Mouse (Mus musculus) heart, postnatal 36 days (tissue): ENCODE measurements at regions not wholly inside any gene's neighbourhood (a gene's known extent, or its start where the extent isn't known, plus 50 kb on each side); places are given as distances from the start of the nearest gene placed in this dataset.

Experiments
- DNase-seq, 2 experiments: peaks; one replicate each; pipeline ENCODE4 v3.0.0; 2021 to 2022
- intact Hi-C: fragments of 180-260 bp; cut with DNase I; formaldehyde crosslinking; loops from one replicate; pipeline ENCODE4 v1.15.1; 2025

- DNase-seq, result no peak
- intact Hi-C loops, result no loop called here
Observed at GRCm38 (mm10) chr4:97132650-97133049, 50.3 kb downstream of the Gm10192 start.

- DNase-seq, result peak in 1 of 2 experiments; percentile 2
- intact Hi-C loops, result no loop called here
Observed at GRCm38 (mm10) chr4:97127780-97128179, 55.2 kb downstream of the Gm10192 start.

- no peak for DNase-seq
- intact Hi-C loops, result no loop called here
Observed at GRCm38 (mm10) chr4:97123861-97124260, 59.1 kb downstream of the Gm10192 start.

- intact Hi-C loops, result no loop called here
- no peak for DNase-seq
Observed at GRCm38 (mm10) chr4:97121952-97122351, 61.0 kb downstream of the Gm10192 start.

DNA sequence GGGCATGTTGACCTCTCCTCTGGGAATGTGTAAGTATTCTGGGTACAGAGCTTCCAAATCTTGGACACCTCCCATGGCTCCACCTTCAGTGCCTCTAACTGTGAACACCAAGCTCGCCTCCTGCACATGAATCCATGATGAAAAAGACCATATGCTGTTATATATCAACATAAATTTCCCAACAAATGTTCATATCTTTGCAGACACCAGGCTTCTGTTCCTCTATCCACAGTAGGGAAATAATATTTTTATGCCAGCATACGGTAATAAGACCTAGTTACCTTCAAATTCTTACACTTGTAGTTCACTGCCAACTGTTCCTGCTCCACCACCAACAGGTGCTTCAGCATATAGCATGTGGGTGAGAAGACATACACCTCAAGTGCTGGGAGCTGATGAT lies 63.5 kb downstream of the Gm10192 start:
- DNase-seq, result no peak
- intact Hi-C loops, result no loop called here

DNA sequence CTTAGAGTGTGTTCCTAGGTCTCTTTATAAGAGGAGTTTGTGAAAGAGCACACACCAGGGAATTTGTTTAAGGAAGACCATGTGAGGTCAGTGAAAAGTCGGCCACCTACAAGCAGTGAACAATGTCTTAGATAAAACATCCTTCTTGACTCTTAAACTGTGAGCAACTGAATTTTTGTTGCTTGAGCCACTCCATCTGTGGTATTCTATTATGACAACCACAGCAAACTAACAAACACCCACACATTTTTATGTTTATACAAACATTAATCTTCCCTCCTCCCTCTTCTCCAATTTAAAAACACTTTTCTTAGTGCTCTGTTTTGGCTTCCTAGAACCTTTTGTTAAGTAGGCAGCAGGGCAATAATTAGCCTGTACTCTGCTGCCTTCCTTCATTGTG lies 66.0 kb downstream of the Gm10192 start:
- intact Hi-C loops, result no loop called here
- DNase-seq, result no peak

GRCm38 (mm10) chr4:97102752-97103052 lies 80.3 kb downstream of the Gm10192 start:
- intact Hi-C loops, result no loop called here
- no peak for DNase-seq

DNA sequence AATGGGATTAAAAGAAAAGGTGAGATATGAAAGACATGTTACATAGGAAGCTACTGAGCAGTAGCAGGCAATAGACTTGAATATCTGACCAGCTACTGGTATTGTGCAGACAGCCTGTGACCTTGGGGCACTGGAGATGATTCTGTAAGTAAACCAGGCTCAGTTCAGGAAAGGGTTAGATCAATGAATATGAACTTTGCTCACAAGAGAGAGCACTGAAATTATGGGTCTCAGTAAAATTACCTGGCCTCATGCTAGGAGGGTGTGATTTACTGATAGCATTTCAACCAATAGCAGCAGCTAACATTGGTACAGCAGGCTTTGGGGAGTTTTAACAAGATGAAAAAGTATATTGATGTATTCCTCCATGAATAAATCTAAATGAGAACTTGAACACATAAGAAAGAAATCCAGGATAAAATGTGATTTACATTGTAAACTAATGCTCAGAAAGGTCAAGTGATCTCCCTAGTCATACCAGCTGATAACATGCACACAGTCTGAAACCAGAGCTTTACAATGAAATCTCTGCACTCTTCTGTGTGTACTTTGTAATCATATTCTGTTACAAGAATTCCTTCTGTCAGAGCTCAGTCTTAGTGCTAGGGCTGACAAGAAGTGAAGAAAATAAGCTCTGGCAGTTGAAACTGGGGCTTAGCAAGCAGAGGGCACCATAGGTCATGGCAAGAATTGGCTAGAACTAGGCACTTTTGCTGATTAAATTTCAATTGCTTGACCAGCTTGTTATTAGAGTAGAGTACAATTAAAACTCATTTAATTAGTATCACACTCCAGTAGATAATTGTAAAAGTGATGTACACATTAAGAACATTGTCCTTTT lies 80.8 kb downstream of the Gm10192 start:
- DNase-seq, result no peak
- intact Hi-C loops, result no loop called here

DNA sequence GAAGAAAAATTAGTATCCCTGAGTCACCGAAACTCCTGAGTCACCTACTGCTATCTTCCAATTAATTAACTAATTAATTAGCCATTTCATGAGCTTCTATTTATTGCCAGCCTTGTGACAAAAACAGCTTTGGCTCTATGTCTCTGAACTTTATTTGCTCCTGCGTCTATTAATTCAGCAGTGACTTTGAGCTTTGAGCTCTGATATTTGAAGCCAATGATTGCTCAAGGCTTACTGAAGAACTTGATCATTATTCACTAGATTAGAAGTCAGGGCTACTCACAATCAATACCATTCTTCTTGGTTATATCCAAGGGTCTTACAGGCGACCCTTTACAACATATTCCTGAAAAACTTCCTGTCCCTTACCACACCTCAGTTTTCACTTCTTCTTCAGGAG lies 83.2 kb downstream of the Gm10192 start:
- intact Hi-C loops, result no loop called here

DNA sequence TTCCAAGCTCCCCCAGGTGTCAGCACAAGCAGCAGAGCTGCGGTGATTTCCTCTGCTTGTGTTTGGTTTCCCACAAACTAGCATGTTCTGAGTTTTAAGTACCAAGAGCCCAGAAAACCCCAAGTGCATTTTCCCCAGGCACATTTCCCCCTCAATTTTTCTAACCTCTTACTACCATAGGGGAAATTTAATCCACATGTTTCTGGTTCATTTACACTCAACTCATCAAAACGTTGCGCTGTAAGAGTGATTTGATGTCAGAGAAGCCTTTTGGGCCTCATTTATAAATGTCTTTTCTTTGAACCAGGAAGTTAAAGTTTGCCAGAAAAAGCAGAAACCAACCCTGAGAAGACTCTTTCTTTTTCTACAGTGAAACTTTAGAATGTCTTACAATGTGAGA lies 89.4 kb downstream of the Gm10192 start:
- DNase-seq, result no peak

More for the DNA sequence above, 83.2 kb downstream of the Gm10192 start:
- DNase-seq, result no peak

GRCm38 (mm10) chr4:97050735-97051134 lies 132.2 kb downstream of the Gm10192 start:
- intact Hi-C loops, result no loop called here
- DNase-seq, result no peak

More for the DNA sequence above, 89.4 kb downstream of the Gm10192 start:
- intact Hi-C loops, result no loop called here

DNA sequence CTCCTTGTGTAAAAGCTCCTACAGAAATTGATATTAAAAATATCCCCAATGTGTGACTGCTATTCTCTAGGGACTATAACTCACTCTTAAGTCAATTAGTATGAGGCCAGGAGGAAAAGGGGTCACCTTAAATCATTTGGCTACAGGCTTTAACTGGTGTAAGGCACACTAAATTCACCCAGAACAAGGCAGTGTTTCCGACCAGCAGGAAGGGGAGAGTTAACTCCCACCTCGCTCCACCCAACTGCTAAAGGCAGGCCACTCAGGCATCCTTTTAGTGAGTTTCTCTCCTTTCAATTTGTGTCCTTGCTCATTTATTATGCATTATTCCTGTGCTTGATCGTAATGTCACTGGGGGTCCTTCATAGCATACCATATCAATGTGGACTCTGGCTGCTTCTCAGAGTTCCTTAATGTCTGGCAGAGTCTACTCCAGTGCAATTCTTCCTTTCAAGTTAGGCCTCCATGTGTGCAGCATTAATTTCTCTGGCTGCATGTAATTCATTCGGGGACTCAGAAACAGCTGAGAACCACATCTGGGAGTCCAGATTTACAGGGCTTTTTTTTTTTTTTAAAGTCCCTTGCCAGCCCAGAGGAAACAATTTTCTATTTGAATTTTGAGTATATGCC lies 133.8 kb downstream of the Gm10192 start:
- DNase-seq, result no peak
- intact Hi-C loops, result no loop called here

GRCm38 (mm10) chr4:97037693-97038348 lies 145.1 kb downstream of the Gm10192 start:
- peak; percentile 10 to 17 for DNase-seq
- intact Hi-C loops, result loop anchor here (5.0 kb wide), 1 partner anchor 709 kb away; no protein-coding TSS in a partner anchor

DNA sequence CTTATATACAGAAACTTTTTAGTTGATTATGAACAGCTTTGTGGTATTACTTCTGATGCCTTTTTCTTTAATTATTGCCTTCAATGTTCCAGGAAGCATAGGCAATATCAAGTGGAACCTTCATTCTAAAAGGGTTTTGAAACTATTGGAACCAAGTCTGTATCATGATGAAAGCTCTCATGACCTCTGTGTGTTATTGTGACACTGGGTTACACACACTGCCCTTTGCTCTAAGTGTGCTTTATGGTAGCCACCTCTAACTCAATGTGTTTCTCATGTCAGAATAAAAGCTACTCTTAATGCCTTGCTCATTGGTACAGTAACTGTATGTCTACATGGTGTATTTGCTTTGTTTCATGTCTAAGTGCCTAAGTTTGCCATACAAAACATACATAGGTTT lies 154.0 kb downstream of the Gm10192 start:
- DNase-seq, result no peak
- intact Hi-C loops, result no loop called here

GRCm38 (mm10) chr4:97025446-97026040 lies 157.4 kb downstream of the Gm10192 start:
- intact Hi-C loops, result no loop called here
- DNase-seq, result no peak

GRCm38 (mm10) chr4:97001321-97001720 lies 181.6 kb downstream of the Gm10192 start:
- DNase-seq, result no peak
- intact Hi-C loops, result no loop called here

GRCm38 (mm10) chr4:96980311-96980710 lies 195.3 kb upstream of the Gm12695 start:
- DNase-seq, result no peak
- intact Hi-C loops, result no loop called here

GRCm38 (mm10) chr4:96979876-96980275 lies 194.9 kb upstream of the Gm12695 start:
- intact Hi-C loops, result no loop called here
- no peak for DNase-seq

GRCm38 (mm10) chr4:96974935-96975334 lies 189.9 kb upstream of the Gm12695 start:
- DNase-seq, result no peak
- intact Hi-C loops, result no loop called here

- intact Hi-C loops, result no loop called here
Observed at GRCm38 (mm10) chr4:96973804-96974203, 188.8 kb upstream of the Gm12695 start.

DNA sequence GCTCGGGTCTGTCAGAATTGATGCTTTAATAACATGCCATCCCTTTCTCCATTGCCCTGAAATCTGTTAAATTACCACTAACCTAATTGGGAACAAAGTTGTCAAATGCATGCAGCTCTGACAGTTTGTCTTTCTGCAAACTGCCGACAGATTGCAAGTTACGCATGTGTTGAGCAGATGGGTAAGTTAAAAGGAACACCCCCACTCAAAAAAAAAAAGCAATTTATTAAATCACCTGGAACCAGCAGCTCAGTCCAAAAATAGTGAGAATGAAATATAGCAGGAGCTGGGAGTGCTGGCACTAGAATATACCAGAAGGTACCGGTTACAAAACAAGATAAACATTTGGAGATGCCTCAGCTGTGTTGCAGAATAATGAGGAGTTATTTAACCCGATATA lies 184.2 kb upstream of the Gm12695 start:
- intact Hi-C loops, result no loop called here

More at GRCm38 (mm10) chr4:96973804-96974203, 188.8 kb upstream of the Gm12695 start:
- DNase-seq, result no peak

More for the DNA sequence above, 184.2 kb upstream of the Gm12695 start:
- no peak for DNase-seq
